ENCODE assay signal across 8 mouse cellular contexts in the genomic region with DNA sequence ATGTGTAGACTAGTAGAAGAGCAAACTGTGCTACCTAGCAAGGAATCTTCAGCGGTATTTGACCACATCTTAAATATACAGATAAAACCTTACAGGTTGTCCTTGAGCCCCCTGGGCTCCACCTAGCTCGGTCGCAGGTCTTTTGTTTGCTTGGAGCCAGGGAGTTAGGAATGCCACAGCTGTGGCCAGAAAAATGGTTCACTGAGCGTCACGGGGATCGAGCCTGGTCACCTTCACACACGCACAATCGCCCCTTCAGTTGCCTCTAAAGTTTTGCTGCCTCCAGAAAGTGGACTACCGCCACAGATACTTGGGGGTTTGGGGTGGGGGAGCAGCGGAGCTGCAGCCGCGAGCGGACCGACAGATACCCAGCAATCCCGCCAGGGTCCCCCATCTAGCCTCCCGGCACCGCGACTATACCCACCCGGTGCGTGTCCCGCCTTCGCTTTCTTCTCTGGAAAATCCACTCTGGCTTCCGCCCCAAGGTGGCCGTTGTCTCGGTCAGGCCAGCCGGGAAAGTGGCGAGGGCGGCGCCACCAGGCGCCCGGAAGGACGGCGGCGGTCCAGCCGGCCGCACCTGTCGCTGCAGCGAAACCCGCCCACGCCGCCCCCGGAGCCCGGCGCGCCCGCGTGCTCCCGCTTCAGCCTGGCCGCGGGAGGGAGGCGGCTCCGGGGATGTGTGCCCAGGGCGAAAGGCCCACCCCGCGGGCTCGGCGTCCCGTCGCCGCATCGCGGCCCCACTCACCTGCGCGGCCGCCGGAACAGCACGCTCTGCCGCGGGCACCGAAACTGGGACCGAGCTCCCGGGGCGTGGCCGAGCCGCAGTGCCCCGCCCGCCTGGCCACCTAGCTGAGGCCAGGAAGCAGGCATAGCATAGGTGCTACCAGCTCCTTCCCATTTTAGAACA. TPM values are rescaled to one million over a fixed set of nuclear protein-coding genes. Genes with fewer than 3 reads are reported as not detected.
A peak's percentile ranks its signal among the peaks of the same experiment; 100 is the strongest.
DNase-seq lines count a peak whose midpoint lies in the region; ATAC-seq and TF ChIP-seq lines count a peak whose summit lies in the region.

TSS of gene Marveld2 (minus strand) at position 791 of the 907 bp plus-strand sequence.

- no peak for TF ChIP-seq POLR2A in ES-Bruce4 (IDR thresholded peaks at IDR 0.05; ENCODE audit: insufficient read depth, low read length)

- H3K27me3 ChIP-seq in ES-Bruce4 (ENCODE audit: control insufficient read depth, insufficient read depth, low read length, poor library complexity, severe bottlenecking): no peaks in the 10 kb centered on the region
- peaks cover 23% of the 10 kb centered on the region for H3K27me3 ChIP-seq in forebrain, embryonic 13.5 days
- H3K27me3 ChIP-seq in hindbrain, embryonic 11.5 days (ENCODE audit: control insufficient read depth, insufficient read depth, low read length): peaks cover 10% of the 10 kb centered on the region

- peak within 1 kb of the TSS; percentile 95 for H3K4me2 ChIP-seq in forebrain, embryonic 13.5 days
- peak within 1 kb of the TSS; percentile 97 for H3K4me2 ChIP-seq in hindbrain, embryonic 11.5 days (replicated peaks; ENCODE audit: low read depth, low read length)

- H3K9me3 ChIP-seq in ES-Bruce4 (replicated peaks; ENCODE audit: control insufficient read depth, insufficient read depth, low read length, poor library complexity, severe bottlenecking): no peaks in the 10 kb centered on the region
- no peaks in the 10 kb centered on the region for H3K9me3 ChIP-seq in forebrain, embryonic 13.5 days (replicated peaks)
- H3K9me3 ChIP-seq in hindbrain, embryonic 11.5 days (ENCODE audit: control insufficient read depth, low read length): no peaks in the 10 kb centered on the region

- peak within 1 kb of the TSS; percentile 91 for H3K9ac ChIP-seq in ES-Bruce4 (ENCODE audit: low read depth, poor library complexity, severe bottlenecking)
- H3K9ac ChIP-seq in forebrain, embryonic 13.5 days: peak within 1 kb of the TSS; percentile 71
- H3K9ac ChIP-seq in hindbrain, embryonic 11.5 days (ENCODE audit: low read depth, low read length): peak within 1 kb of the TSS; percentile 73

- no peak for TF ChIP-seq CTCF in ES-Bruce4 (IDR thresholded peaks at IDR 0.05; ENCODE audit: low read depth, low read length)

- peak; percentile 48 for DNase-seq in hindbrain, embryonic 11.5 days (ENCODE audit: low spot score)
- peak; percentile 39 to 60 for DNase-seq in left cerebral cortex, adult 18-20 months (ENCODE audit: low spot score in 2 of 2)
- DNase-seq in lung, postnatal 25 days (ENCODE audit: low spot score): peak; percentile 75
- peak; percentile 53 for DNase-seq in retina, postnatal 1 day
- DNase-seq in urinary bladder, adult 2 months (ENCODE audit: low spot score): peak; percentile 61

- peaks cover 12% of the 10 kb centered on the region for H3K36me3 ChIP-seq in ES-Bruce4 (ENCODE audit: control insufficient read depth, insufficient read depth, low read length, poor library complexity, severe bottlenecking)
- peaks cover 34% of the 10 kb centered on the region for H3K36me3 ChIP-seq in forebrain, embryonic 13.5 days (ENCODE audit: poor library complexity, severe bottlenecking)
- no peaks in the 10 kb centered on the region for H3K36me3 ChIP-seq in hindbrain, embryonic 11.5 days (ENCODE audit: control insufficient read depth, insufficient read depth, low read length)

- WGBS in forebrain, embryonic 13.5 days: 1% methylated on average over 61 of the region's 77 CpGs
- WGBS in hindbrain, embryonic 11.5 days: 2% methylated on average over 72 of the region's 77 CpGs

- TF ChIP-seq EP300 in ES-Bruce4 (IDR thresholded peaks at IDR 0.05; ENCODE audit: insufficient read depth, low read depth, low read length): no peak

- ATAC-seq in cerebellum, adult (ENCODE audit: insufficient number of reproducible peaks, low FRiP score, low TSS enrichment): peak; percentile 93
- ATAC-seq in forebrain, embryonic 13.5 days: peak; percentile 61
- peak; percentile 51 for ATAC-seq in hindbrain, embryonic 11.5 days (ENCODE audit: low FRiP score)

- no peak within 1 kb of the TSS for H3K27ac ChIP-seq in ES-Bruce4 (ENCODE audit: insufficient read depth, low read length)
- no peak within 1 kb of the TSS for H3K27ac ChIP-seq in forebrain, embryonic 13.5 days
- H3K27ac ChIP-seq in hindbrain, embryonic 11.5 days (ENCODE audit: low read depth, low read length): no peak within 1 kb of the TSS

- H3K4me1 ChIP-seq in ES-Bruce4 (ENCODE audit: control insufficient read depth, insufficient read depth, low read length): no peaks in the 10 kb centered on the region
- H3K4me1 ChIP-seq in forebrain, embryonic 13.5 days: peaks cover 8% of the 10 kb centered on the region
- H3K4me1 ChIP-seq in hindbrain, embryonic 11.5 days (replicated peaks; ENCODE audit: control insufficient read depth, insufficient read depth, low read length): peaks cover 3% of the 10 kb centered on the region; the same call in 1 of the 2 replicates

- H3K4me3 ChIP-seq in ES-Bruce4 (ENCODE audit: low read depth, low read length): peak within 1 kb of the TSS; percentile 83
- peak within 1 kb of the TSS; percentile 60 for H3K4me3 ChIP-seq in forebrain, embryonic 13.5 days
- peak within 1 kb of the TSS; percentile 49 for H3K4me3 ChIP-seq in hindbrain, embryonic 11.5 days (ENCODE audit: low read depth, low read length)

RNA-seq across cellular contexts. Expression of gene Marveld2, which starts in this region (rescaled TPM):
- polyA plus RNA-seq in ES-Bruce4 (2011; ENCODE audit: insufficient read depth, insufficient read length, low read depth, missing spikeins): 14.2 and 17.2 TPM in 2 replicates
- polyA plus RNA-seq in forebrain, embryonic 13.5 days (2015; fragmentation: Nextera tagmentation; extraction: Ambion mirVana): 1.1 TPM in 2 replicates
- polyA plus RNA-seq in hindbrain, embryonic 11.5 days (2014; fragmentation: Nextera tagmentation; extraction: Ambion mirVana): 2.8 and 3.1 TPM in 2 replicates
- 1 to 10 TPM; 1.2 to 2.0 TPM for total RNA-seq in left cerebral cortex, adult 18-20 months (2021)
- 13.9 and 14.9 TPM in 2 replicates for polyA plus RNA-seq in urinary bladder, adult 2 months (2012; rRNA removed)
